Mouse (Mus musculus) heart, embryonic 15.5 days (tissue): ENCODE data around the gene Msi2. TPM values are rescaled to one million over a fixed set of nuclear protein-coding genes. Genes with fewer than 3 reads are reported as not detected.

ENCODE experiments used
- ATAC-seq: fragments of 200-750 bp; cut with Nextera tagmentation; replicated peaks from 2 replicates; pipeline ENCODE4 v1.8.0; 2017; ENCODE audit warnings: low read depth, moderate TSS enrichment; ENCODE audit not compliant: insufficient number of reproducible peaks, insufficient read depth, low FRiP score
- H3K27ac ChIP-seq: fragments of 300-500 bp; sonication (generic); 2 replicates; pipeline ENCODE4 v1.5.1; 2015; ENCODE audit warnings: mild to moderate bottlenecking, inconsistent platforms
- H3K27me3 ChIP-seq: fragments of 300-500 bp; sonication (generic); 2 replicates; pipeline ENCODE4 v1.6.1; 2015; ENCODE audit warnings: inconsistent platforms
- H3K36me3 ChIP-seq: fragments of 300-500 bp; sonication (generic); 2 replicates; pipeline ENCODE4 v1.6.1; 2015; ENCODE audit warnings: mild to moderate bottlenecking, inconsistent platforms
- H3K4me1 ChIP-seq: fragments of 300-500 bp; sonication (generic); replicated peaks from 2 replicates; pipeline ENCODE4 v1.6.1; 2015; ENCODE audit warnings: inconsistent platforms
- H3K4me2 ChIP-seq: fragments of 300-500 bp; sonication (generic); 2 replicates; pipeline ENCODE4 v1.6.1; 2015; ENCODE audit warnings: inconsistent platforms, mild to moderate bottlenecking, moderate library complexity
- H3K4me3 ChIP-seq: fragments of 300-500 bp; sonication (generic); 2 replicates; pipeline ENCODE4 v1.5.1; 2015; ENCODE audit warnings: mild to moderate bottlenecking, inconsistent platforms
- H3K9ac ChIP-seq: fragments of 300-500 bp; sonication (generic); 2 replicates; pipeline ENCODE4 v1.6.1; 2015; ENCODE audit warnings: mild to moderate bottlenecking, inconsistent platforms
- H3K9me3 ChIP-seq: fragments of 300-500 bp; sonication (generic); replicated peaks from 2 replicates; pipeline ENCODE4 v1.6.1; 2016; ENCODE audit warnings: inconsistent platforms
- WGBS: fragments of 180-500 bp; shearing (Covaris S2); methylation state at CpG from one replicate; pipeline ENCODE4 v1.1.7; 2015; ENCODE audit warnings: mixed read lengths; 5-methylcytosine and 5-hydroxymethylcytosine counted together
- polyA plus RNA-seq: library from polyadenylated mRNA; unstranded; fragments of >200 nt; fragmentation: Nextera tagmentation; extraction: Ambion mirVana; gene quantifications from 2 replicates; pipeline ENCODE4 v1.2.1, GENCODE M21; 2015

Gene Msi2
- polyA plus RNA-seq, 1 experiment from 2014 or later = 19.6 TPM

GRCm38 (mm10) chr11:88386916-88387315, 331.4 kb downstream of the Msi2 start:
- 0 out of 2 replicates have a peak overlapping the region, but pooled peaks have one; percentile 10 for H3K27ac ChIP-seq
- no peaks in the 10 kb centered on the region for H3K9me3 ChIP-seq
- H3K4me2 ChIP-seq = no peak overlapping the region
- peaks cover 29% of the 10 kb centered on the region for H3K4me1 ChIP-seq
- H3K4me3 ChIP-seq = no peak overlapping the region
- H3K27me3 ChIP-seq = no peaks in the 10 kb centered on the region
- no peak overlapping the region for H3K9ac ChIP-seq
- ATAC-seq = no peak
- WGBS = 45% methylated on average over 4 of the region's 4 CpGs
- H3K36me3 ChIP-seq = no peaks in the 10 kb centered on the region

- no peak overlapping the region for H3K9ac ChIP-seq
- no peaks in the 10 kb centered on the region for H3K36me3 ChIP-seq
- no peaks in the 10 kb centered on the region for H3K9me3 ChIP-seq
- H3K4me3 ChIP-seq = no peak overlapping the region
- ATAC-seq = no peak
- H3K27me3 ChIP-seq = no peaks in the 10 kb centered on the region
- 55% methylated on average over 9 of the region's 9 CpGs for WGBS
- H3K4me2 ChIP-seq = no peak overlapping the region
- H3K27ac ChIP-seq = peak overlapping the region; percentile 60; the same call in 1 of the 2 replicates
- peaks cover 63% of the 10 kb centered on the region for H3K4me1 ChIP-seq
These were observed 335.9 kb downstream of the Msi2 start for GRCm38 (mm10) chr11:88382449-88382848.

- H3K27me3 ChIP-seq = no peaks in the 10 kb centered on the region
- 28% methylated on average over 11 of the region's 14 CpGs for WGBS
- peaks cover 58% of the 10 kb centered on the region for H3K4me1 ChIP-seq
- no peak overlapping the region for H3K4me3 ChIP-seq
- H3K9me3 ChIP-seq = no peaks in the 10 kb centered on the region
- peak; percentile 66; the same call in 1 of the 2 replicates for ATAC-seq
- H3K4me2 ChIP-seq = 0 out of 2 replicates have a peak overlapping the region, but pooled peaks have one; percentile 24
- H3K9ac ChIP-seq = no peak overlapping the region
- no peaks in the 10 kb centered on the region for H3K36me3 ChIP-seq
- peak overlapping the region; percentile 76 for H3K27ac ChIP-seq
These were observed 337.0 kb downstream of the Msi2 start for GRCm38 (mm10) chr11:88381145-88381909.

- Histone ChIP-seq H3K4me1 (peaks cover 66% of the 10 kb centered on the region), H3K4me3 (no peak overlapping the region), H3K9me3 (no peaks in the 10 kb centered on the region), H3K9ac (no peak overlapping the region), H3K4me2 (no peak overlapping the region), H3K27ac (peak overlapping the region; percentile 76), H3K27me3 (no peaks in the 10 kb centered on the region), H3K36me3 (no peaks in the 10 kb centered on the region)
- no peak; the same call in 1 of the 2 replicates for ATAC-seq
- 42% methylated on average over 2 of the region's 2 CpGs for WGBS
These were observed 338.7 kb downstream of the Msi2 start for GRCm38 (mm10) chr11:88379635-88380034.

- Histone ChIP-seq H3K4me3 (no peak overlapping the region), H3K9me3 (no peaks in the 10 kb centered on the region), H3K27ac (peak overlapping the region; percentile 76), H3K27me3 (no peaks in the 10 kb centered on the region), H3K4me2 (no peak overlapping the region), H3K36me3 (no peaks in the 10 kb centered on the region), H3K9ac (no peak overlapping the region), H3K4me1 (peaks cover 66% of the 10 kb centered on the region)
- 53% methylated on average over 9 of the region's 9 CpGs for WGBS
- ATAC-seq = 0 out of 2 replicates have a peak, but pooled peaks have one; percentile 12
These were observed 339.5 kb downstream of the Msi2 start for GRCm38 (mm10) chr11:88378686-88379339.

- Histone ChIP-seq H3K9me3 (no peaks in the 10 kb centered on the region), H3K4me1 (peaks cover 42% of the 10 kb centered on the region), H3K4me2 (no peak overlapping the region), H3K4me3 (no peak overlapping the region), H3K9ac (no peak overlapping the region), H3K36me3 (no peaks in the 10 kb centered on the region), H3K27me3 (no peaks in the 10 kb centered on the region), H3K27ac (no peak overlapping the region)
- ATAC-seq = no peak
- WGBS = 78% methylated on average over 4 of the region's 4 CpGs
These were observed 345.7 kb downstream of the Msi2 start for GRCm38 (mm10) chr11:88372589-88372988.

- H3K4me3 ChIP-seq = no peak overlapping the region
- no peak overlapping the region for H3K9ac ChIP-seq
- no peaks in the 10 kb centered on the region for H3K27me3 ChIP-seq
- H3K36me3 ChIP-seq = no peaks in the 10 kb centered on the region
- no peak; the same call in 1 of the 2 replicates for ATAC-seq
- H3K9me3 ChIP-seq = no peaks in the 10 kb centered on the region
- no peak overlapping the region for H3K4me2 ChIP-seq
- 54% methylated on average over 3 of the region's 3 CpGs for WGBS
- H3K4me1 ChIP-seq = peaks cover 29% of the 10 kb centered on the region
- peak overlapping the region; percentile 6; the same call in 1 of the 2 replicates for H3K27ac ChIP-seq
These were observed 348.4 kb downstream of the Msi2 start for GRCm38 (mm10) chr11:88369898-88370297.

GRCm38 (mm10) chr11:88367501-88367900, 350.8 kb downstream of the Msi2 start:
- Histone ChIP-seq H3K4me2 (no peak overlapping the region), H3K4me3 (no peak overlapping the region), H3K27me3 (no peaks in the 10 kb centered on the region), H3K36me3 (no peaks in the 10 kb centered on the region), H3K9ac (no peak overlapping the region), H3K4me1 (peaks cover 24% of the 10 kb centered on the region), H3K9me3 (no peaks in the 10 kb centered on the region), H3K27ac (no peak overlapping the region)
- 56% methylated on average over 4 of the region's 4 CpGs for WGBS
- no peak for ATAC-seq

GRCm38 (mm10) chr11:88365914-88366540, 352.3 kb downstream of the Msi2 start:
- Histone ChIP-seq H3K4me3 (no peak overlapping the region), H3K4me2 (no peak overlapping the region), H3K9me3 (no peaks in the 10 kb centered on the region), H3K9ac (no peak overlapping the region), H3K36me3 (no peaks in the 10 kb centered on the region), H3K4me1 (peaks cover 23% of the 10 kb centered on the region), H3K27ac (no peak overlapping the region), H3K27me3 (no peaks in the 10 kb centered on the region)
- no peak for ATAC-seq
- WGBS = 94% methylated on average over 2 of the region's 2 CpGs

- no peaks in the 10 kb centered on the region for H3K36me3 ChIP-seq
- WGBS = 88% methylated on average over 3 of the region's 3 CpGs
- H3K4me3 ChIP-seq = no peak overlapping the region
- ATAC-seq = no peak
- no peak overlapping the region for H3K4me2 ChIP-seq
- H3K4me1 ChIP-seq = peaks cover 17% of the 10 kb centered on the region
- H3K9ac ChIP-seq = no peak overlapping the region
- H3K27ac ChIP-seq = no peak overlapping the region
- no peaks in the 10 kb centered on the region for H3K27me3 ChIP-seq
- no peaks in the 10 kb centered on the region for H3K9me3 ChIP-seq
These were observed 354.1 kb downstream of the Msi2 start for GRCm38 (mm10) chr11:88364231-88364630.

GRCm38 (mm10) chr11:88363481-88363880, 354.8 kb downstream of the Msi2 start:
- Histone ChIP-seq H3K27me3 (no peaks in the 10 kb centered on the region), H3K4me1 (peaks cover 20% of the 10 kb centered on the region), H3K27ac (no peak overlapping the region), H3K36me3 (no peaks in the 10 kb centered on the region), H3K9ac (no peak overlapping the region), H3K4me3 (no peak overlapping the region), H3K9me3 (no peaks in the 10 kb centered on the region), H3K4me2 (no peak overlapping the region)
- ATAC-seq = no peak
- WGBS = 70% methylated on average over 14 of the region's 14 CpGs
